Mouse (Mus musculus) gastrocnemius, adult 2 months (tissue): Measurements from ENCODE around the gene Resp18. TPM values are rescaled to one million over a fixed set of nuclear protein-coding genes. Genes with fewer than 3 reads are reported as not detected.
"Not testable (repeated sequence)": the region's sequence is repeated elsewhere in the genome, so short reads cannot be mapped to it uniquely, and the experiment has no call there.

ENCODE experiments used
- DNase-seq: peaks from one replicate; pipeline ENCODE4 v3.0.0; 2022
- H3K27ac ChIP-seq: fragments of 200-600 bp; 2 replicates; pipeline ENCODE4 v1.8.1; 2022; ENCODE audit warnings: mild to moderate bottlenecking
- H3K4me3 ChIP-seq: fragments of 200-600 bp; 2 replicates; pipeline ENCODE4 v1.8.1; 2022; ENCODE audit warnings: mild to moderate bottlenecking, moderate library complexity
- CTCF ChIP-seq: fragments of 200-600 bp; IDR thresholded peaks from 2 replicates; pipeline ENCODE4 v1.8.1; 2022; ENCODE audit warnings: antibody characterized with exemption, mild to moderate bottlenecking, moderate library complexity
- intact Hi-C: fragments of 180-260 bp; cut with DNase I; formaldehyde crosslinking; loops from one replicate; pipeline ENCODE4 v1.15.1; 2025
- total RNA-seq, 2 experiments: library from RNA; stranded (reverse); gene quantifications; 2 replicates each; pipeline ENCODE4 v1.2.3; 2021

The Resp18 gene
- total RNA-seq, 2 experiments from 2014 or later = not detected

- peak overlapping the region; percentile 33 for H3K4me3 ChIP-seq
- TF ChIP-seq CTCF = no peak
- peak; percentile 43 for DNase-seq
- intact Hi-C loops = no loop called here
- H3K27ac ChIP-seq = peak overlapping the region; percentile 83
Measured at GRCm38 (mm10) chr1:75247071-75247930, 30.9 kb downstream of the Resp18 start.

- H3K27ac ChIP-seq = no peak overlapping the region
- DNase-seq = peak; percentile 52
- no peak for TF ChIP-seq CTCF
- no peak overlapping the region for H3K4me3 ChIP-seq
- intact Hi-C loops = no loop called here
Measured at GRCm38 (mm10) chr1:75244836-75245235, 33.4 kb downstream of the Resp18 start.

DNA sequence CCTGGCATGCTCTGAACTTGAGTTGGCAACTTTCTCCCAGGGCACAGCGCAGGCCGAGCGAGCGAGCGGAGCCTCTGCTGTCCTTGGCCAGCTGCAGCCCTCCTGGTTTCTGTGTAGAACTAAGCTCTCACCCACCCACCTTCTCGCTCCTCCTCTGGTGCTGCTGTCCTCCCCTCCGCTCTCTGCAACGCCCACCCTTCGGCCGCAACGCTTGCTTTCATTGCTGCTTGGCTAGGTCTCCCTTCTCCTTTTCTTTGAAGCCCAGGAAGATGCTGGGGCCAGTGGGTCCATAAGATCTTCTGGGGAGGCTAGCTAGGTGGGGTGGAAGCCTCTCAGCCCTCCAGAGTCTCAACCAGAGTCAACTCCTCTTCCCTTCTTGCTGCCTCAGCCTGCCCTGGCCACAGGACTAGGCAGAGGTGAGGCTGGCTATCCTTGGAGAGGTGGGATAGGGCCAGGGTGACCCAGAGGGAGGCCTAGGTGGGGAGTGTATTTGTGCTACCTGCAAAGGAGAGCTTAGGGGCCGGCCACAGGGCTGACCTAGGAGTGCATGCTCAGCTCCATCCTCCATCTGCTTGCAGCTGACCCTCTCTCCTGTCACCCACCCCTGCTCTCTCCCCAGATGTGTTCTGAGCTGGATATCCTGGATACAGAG is 33.9 kb downstream of the Resp18 start:
- no peak for DNase-seq
- Histone ChIP-seq H3K4me3 (no peak overlapping the region), H3K27ac (no peak overlapping the region)
- intact Hi-C loops = no loop called here
- no peak for TF ChIP-seq CTCF

DNA sequence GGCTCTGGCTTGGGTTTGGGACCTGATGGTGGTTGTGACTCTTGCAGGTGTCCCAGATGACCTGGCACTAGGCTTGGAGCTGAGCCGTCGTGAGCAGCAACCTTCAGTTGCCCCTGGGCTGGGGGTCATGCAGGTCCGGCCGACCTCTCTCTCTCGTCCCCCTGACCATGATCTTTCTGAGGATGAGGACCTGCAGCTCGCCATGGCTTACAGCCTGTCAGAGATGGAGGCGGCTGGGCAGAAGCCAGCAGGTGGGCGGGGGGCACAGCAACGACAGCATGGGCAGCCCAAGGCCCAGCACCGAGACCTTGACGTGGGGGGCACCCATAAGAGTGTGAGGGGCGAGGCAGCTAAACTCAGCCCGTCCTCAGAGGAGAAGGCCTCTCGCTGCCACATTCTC is 34.8 kb downstream of the Resp18 start:
- intact Hi-C loops = no loop called here
- Histone ChIP-seq H3K27ac (no peak overlapping the region), H3K4me3 (no peak overlapping the region)
- DNase-seq = no peak
- TF ChIP-seq CTCF = no peak

DNA sequence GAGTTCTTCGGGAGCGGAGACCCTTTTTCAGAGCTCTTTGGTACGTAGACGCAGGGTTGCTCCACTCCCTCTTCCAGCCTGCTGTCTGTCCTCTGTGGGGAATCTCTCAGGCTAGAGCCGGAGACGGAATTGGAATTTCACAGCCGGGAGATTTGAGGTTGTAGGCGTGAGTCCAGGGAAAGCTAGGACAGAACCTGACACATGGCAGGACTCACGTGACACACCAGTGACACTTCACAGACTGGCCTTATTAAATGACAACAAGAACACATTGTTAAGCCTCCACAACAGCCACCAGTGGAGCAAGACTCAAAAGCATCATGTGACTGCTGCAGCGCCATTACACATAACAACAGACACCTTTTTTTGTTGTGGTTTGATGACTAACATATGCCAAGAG is 38.6 kb downstream of the Resp18 start:
- peak overlapping the region; percentile 38 for H3K27ac ChIP-seq
- TF ChIP-seq CTCF = no peak
- no peak for DNase-seq
- H3K4me3 ChIP-seq = no peak overlapping the region
- intact Hi-C loops = no loop called here

- no peak for TF ChIP-seq CTCF
- intact Hi-C loops = loop anchor here (2.0 kb wide), 2 partner anchors 14 to 18 kb away; partner anchors contain the start of gene Tuba4a
- peak; percentile 96 for DNase-seq
- Histone ChIP-seq H3K27ac (peak within 1 kb of the TSS; percentile 100), H3K4me3 (peak within 1 kb of the TSS; percentile 98)
Measured at GRCm38 (mm10) chr1:75236117-75237050, 41.8 kb downstream of the Resp18 start, which contains the start of gene Dnajb2. Gene Dnajb2 (plus strand): TSS chr1:75236406.

GRCm38 (mm10) chr1:75234606-75235005 is 43.6 kb downstream of the Resp18 start:
- intact Hi-C loops = no loop called here
- TF ChIP-seq CTCF = peak; percentile 85
- Histone ChIP-seq H3K27ac (peak overlapping the region; percentile 100), H3K4me3 (peak overlapping the region; percentile 39)
- DNase-seq = peak; percentile 77

GRCm38 (mm10) chr1:75232489-75232888 is 45.7 kb downstream of the Resp18 start:
- DNase-seq, intact Hi-C loops, H3K27ac ChIP-seq, H3K4me3 ChIP-seq: not testable (repeated sequence)
- TF ChIP-seq CTCF = peak; percentile 24; the same call in 1 of the 2 replicates

- DNase-seq = no peak
- intact Hi-C loops = no loop called here
- Histone ChIP-seq H3K4me3 (no peak within 1 kb of the TSS), H3K27ac (no peak within 1 kb of the TSS)
- no peak for TF ChIP-seq CTCF
Measured at GRCm38 (mm10) chr1:75231664-75232152, 46.5 kb downstream of the Resp18 start, which contains the start of gene A630095N17Rik. Gene A630095N17Rik (minus strand): TSS chr1:75232102.

GRCm38 (mm10) chr1:75231224-75231623 is 47.0 kb downstream of the Resp18 start:
- intact Hi-C loops = no loop called here
- DNase-seq = no peak
- H3K4me3 ChIP-seq = no peak overlapping the region
- TF ChIP-seq CTCF = no peak
- no peak overlapping the region for H3K27ac ChIP-seq

GRCm38 (mm10) chr1:75230335-75230994 is 47.8 kb downstream of the Resp18 start:
- H3K27ac ChIP-seq = no peak overlapping the region
- no peak overlapping the region for H3K4me3 ChIP-seq
- intact Hi-C loops = no loop called here
- DNase-seq = no peak
- no peak for TF ChIP-seq CTCF

GRCm38 (mm10) chr1:75229158-75229557 is 49.1 kb downstream of the Resp18 start:
- intact Hi-C loops = no loop called here
- TF ChIP-seq CTCF = no peak
- Histone ChIP-seq H3K4me3 (no peak overlapping the region), H3K27ac (no peak overlapping the region)
- no peak for DNase-seq
